Mouse (Mus musculus): ENCODE measurements around the gene Atp10a. TPM values are rescaled to one million over a fixed set of nuclear protein-coding genes. Genes with fewer than 3 reads are reported as not detected.
A peak's percentile ranks its signal among the peaks of the same experiment; 100 is the strongest.

The Atp10a gene
- polyA plus RNA-seq (2015; fragmentation: Nextera tagmentation; extraction: Ambion mirVana) = 1.1 TPM in 2 replicates

DNA sequence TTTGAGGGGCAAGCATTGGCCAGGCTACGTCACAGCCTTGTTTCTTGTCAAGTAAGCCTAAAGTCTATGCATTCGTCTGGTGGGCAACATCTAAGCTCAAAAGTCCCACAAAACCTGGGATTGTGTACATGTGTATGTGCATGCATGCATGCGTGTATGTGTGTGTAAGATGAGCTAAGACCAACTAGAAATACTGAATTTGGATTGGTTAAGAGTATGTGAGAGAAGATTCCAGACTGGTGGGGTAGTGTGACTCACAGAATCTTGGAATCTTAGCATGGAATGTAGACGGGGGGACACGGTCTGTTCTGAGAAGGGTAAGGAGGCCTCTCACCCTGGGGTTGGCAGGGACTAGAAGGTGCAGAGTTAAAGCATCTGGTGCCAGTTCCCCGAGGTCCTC, at the start of gene Atp10a:
Gene Atp10a, plus strand, starts transcription at position 301 of the 400 bp plus-strand sequence.
- Histone ChIP-seq H3K9ac (ENCODE audit: low read depth, low read length) (no peak within 1 kb of the TSS), H3K4me3 (ENCODE audit: low read length) (no peak within 1 kb of the TSS), H3K9me3 (ENCODE audit: control insufficient read depth, low read length) (no peaks in the 10 kb centered on the region), H3K4me1 (ENCODE audit: control insufficient read depth, insufficient read depth, low read depth, low read length) (no peaks in the 10 kb centered on the region), H3K27me3 (replicated peaks; ENCODE audit: control insufficient read depth, insufficient read depth, low read length) (no peaks in the 10 kb centered on the region), H3K36me3 (ENCODE audit: control insufficient read depth, insufficient read depth, low read length) (no peaks in the 10 kb centered on the region), H3K4me2 (ENCODE audit: low read length) (no peak within 1 kb of the TSS), H3K27ac (ENCODE audit: low read depth, low read length) (no peak within 1 kb of the TSS)
- ATAC-seq = no peak
- 87% methylated on average over 6 of the region's 6 CpGs for WGBS

DNA sequence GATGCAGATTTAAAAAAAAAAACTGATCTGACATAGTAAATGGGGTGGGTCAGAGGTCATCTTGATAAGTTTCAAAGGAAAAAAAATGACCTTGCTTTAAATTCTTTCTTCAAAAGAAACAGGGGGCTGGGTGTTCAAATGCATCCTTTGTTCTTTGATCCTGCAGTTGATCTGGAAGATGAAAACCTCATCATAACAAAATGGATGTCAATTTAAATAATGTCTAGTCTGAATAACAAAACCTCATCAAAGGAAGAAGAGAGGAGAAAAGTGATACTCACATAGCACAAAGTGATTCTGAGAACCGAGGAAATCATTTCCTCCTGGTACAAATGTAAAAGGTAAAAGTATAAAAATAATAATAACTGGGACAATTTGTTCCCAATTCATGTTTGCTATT, 37.9 kb upstream of the Atp10a start:
- WGBS = 69% methylated on average over 1 of the region's 1 CpGs
- Histone ChIP-seq H3K4me3 (ENCODE audit: low read length) (no peak overlapping the region), H3K4me1 (ENCODE audit: control insufficient read depth, insufficient read depth, low read depth, low read length) (no peaks in the 10 kb centered on the region), H3K9me3 (ENCODE audit: control insufficient read depth, low read length) (no peaks in the 10 kb centered on the region), H3K4me2 (ENCODE audit: low read length) (no peak overlapping the region), H3K36me3 (ENCODE audit: control insufficient read depth, insufficient read depth, low read length) (no peaks in the 10 kb centered on the region), H3K27me3 (replicated peaks; ENCODE audit: control insufficient read depth, insufficient read depth, low read length) (no peaks in the 10 kb centered on the region), H3K27ac (ENCODE audit: low read depth, low read length) (no peak overlapping the region), H3K9ac (ENCODE audit: low read depth, low read length) (no peak overlapping the region)
- no peak for ATAC-seq

DNA sequence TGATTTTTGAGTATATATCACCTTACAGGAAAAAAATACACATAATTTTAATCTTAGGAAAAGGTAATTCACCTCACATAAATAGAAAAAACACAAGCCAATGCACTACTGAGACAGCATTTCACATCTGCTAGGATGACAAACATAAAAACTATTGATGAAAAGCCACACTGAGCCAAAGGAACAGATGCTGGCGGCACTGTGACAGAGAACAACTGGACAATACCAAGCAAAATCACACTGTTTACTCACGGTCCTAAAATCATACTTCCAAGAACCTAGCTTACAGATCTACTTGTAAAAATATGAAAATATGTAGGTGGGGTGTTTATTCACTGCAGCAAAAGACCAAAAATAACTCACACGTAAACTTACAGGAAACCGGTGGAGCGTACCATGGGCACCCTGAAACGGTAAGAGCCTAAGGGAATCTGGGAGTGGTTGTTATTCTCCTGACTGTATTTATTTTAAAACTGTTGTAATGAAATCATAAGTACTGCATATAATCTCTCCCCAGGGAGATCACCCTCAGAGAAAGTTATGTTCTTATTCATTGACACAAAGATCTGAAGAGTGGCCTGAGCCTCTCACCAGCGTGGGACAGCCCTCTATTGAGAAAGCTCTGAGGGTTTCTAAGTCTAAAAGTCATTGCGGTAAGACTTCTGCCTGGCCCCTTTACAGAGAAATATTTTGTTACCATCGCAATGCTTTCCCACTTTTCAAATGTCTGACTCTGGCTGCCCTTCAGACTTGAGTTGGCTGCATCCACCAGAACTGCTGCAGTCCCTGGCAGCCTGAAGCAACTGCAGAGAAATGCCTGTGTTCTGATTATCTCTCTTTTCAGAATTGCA, 29.4 kb upstream of the Atp10a start:
- no peak overlapping the region for H3K4me3 ChIP-seq (ENCODE audit: low read length)
- H3K27me3 ChIP-seq (replicated peaks; ENCODE audit: control insufficient read depth, insufficient read depth, low read length) = no peaks in the 10 kb centered on the region
- no peaks in the 10 kb centered on the region for H3K9me3 ChIP-seq (ENCODE audit: control insufficient read depth, low read length)
- H3K4me2 ChIP-seq (ENCODE audit: low read length) = no peak overlapping the region
- WGBS = 73% methylated on average over 9 of the region's 9 CpGs
- peak; percentile 24; the same call in 1 of the 2 replicates for ATAC-seq
- H3K27ac ChIP-seq (ENCODE audit: low read depth, low read length) = no peak overlapping the region
- no peaks in the 10 kb centered on the region for H3K4me1 ChIP-seq (ENCODE audit: control insufficient read depth, insufficient read depth, low read depth, low read length)
- H3K9ac ChIP-seq (ENCODE audit: low read depth, low read length) = no peak overlapping the region
- no peaks in the 10 kb centered on the region for H3K36me3 ChIP-seq (ENCODE audit: control insufficient read depth, insufficient read depth, low read length)

- H3K9ac ChIP-seq (ENCODE audit: low read depth, low read length) = no peak overlapping the region
- no peak for ATAC-seq
- H3K9me3 ChIP-seq (ENCODE audit: control insufficient read depth, low read length) = no peaks in the 10 kb centered on the region
- no peaks in the 10 kb centered on the region for H3K36me3 ChIP-seq (ENCODE audit: control insufficient read depth, insufficient read depth, low read length)
- WGBS = 64% methylated on average over 1 of the region's 1 CpGs
- no peak overlapping the region for H3K4me2 ChIP-seq (ENCODE audit: low read length)
- no peak overlapping the region for H3K27ac ChIP-seq (ENCODE audit: low read depth, low read length)
- H3K4me3 ChIP-seq (ENCODE audit: low read length) = no peak overlapping the region
- no peaks in the 10 kb centered on the region for H3K27me3 ChIP-seq (replicated peaks; ENCODE audit: control insufficient read depth, insufficient read depth, low read length)
- no peaks in the 10 kb centered on the region for H3K4me1 ChIP-seq (ENCODE audit: control insufficient read depth, insufficient read depth, low read depth, low read length)
These were observed 28.6 kb upstream of the Atp10a start for GRCm38 (mm10) chr7:58627381-58627780.

DNA sequence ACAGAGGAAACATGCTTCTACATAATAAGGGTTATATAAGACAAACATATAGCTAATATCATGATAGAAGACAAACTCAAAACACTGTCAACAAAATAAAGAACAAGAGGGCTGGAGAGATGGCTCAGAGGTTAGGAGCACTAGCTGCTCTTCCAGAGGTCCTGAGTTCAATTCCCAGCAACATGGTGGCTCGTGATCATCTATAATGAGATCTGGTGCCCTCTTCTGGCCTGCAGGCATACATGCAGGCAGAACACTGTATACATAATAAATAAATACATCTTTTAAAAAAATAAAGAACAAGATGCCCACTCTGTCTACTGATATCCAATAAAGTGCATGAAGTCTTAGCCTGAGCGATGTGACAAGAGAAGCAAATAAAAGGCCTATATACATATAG, 26.7 kb upstream of the Atp10a start:
- Histone ChIP-seq H3K4me2 (ENCODE audit: low read length) (no peak overlapping the region), H3K36me3 (ENCODE audit: control insufficient read depth, insufficient read depth, low read length) (no peaks in the 10 kb centered on the region), H3K27me3 (replicated peaks; ENCODE audit: control insufficient read depth, insufficient read depth, low read length) (no peaks in the 10 kb centered on the region), H3K9me3 (ENCODE audit: control insufficient read depth, low read length) (no peaks in the 10 kb centered on the region), H3K4me1 (ENCODE audit: control insufficient read depth, insufficient read depth, low read depth, low read length) (no peaks in the 10 kb centered on the region), H3K9ac (ENCODE audit: low read depth, low read length) (no peak overlapping the region), H3K27ac (ENCODE audit: low read depth, low read length) (no peak overlapping the region), H3K4me3 (ENCODE audit: low read length) (no peak overlapping the region)
- 96% methylated on average over 2 of the region's 2 CpGs for WGBS
- ATAC-seq = no peak

GRCm38 (mm10) chr7:58633683-58634082, 22.3 kb upstream of the Atp10a start:
- no peaks in the 10 kb centered on the region for H3K36me3 ChIP-seq (ENCODE audit: control insufficient read depth, insufficient read depth, low read length)
- no peaks in the 10 kb centered on the region for H3K27me3 ChIP-seq (replicated peaks; ENCODE audit: control insufficient read depth, insufficient read depth, low read length)
- no peak for ATAC-seq
- no peaks in the 10 kb centered on the region for H3K4me1 ChIP-seq (ENCODE audit: control insufficient read depth, insufficient read depth, low read depth, low read length)
- 94% methylated on average over 1 of the region's 1 CpGs for WGBS
- no peak overlapping the region for H3K27ac ChIP-seq (ENCODE audit: low read depth, low read length)
- no peak overlapping the region for H3K9ac ChIP-seq (ENCODE audit: low read depth, low read length)
- H3K4me3 ChIP-seq (ENCODE audit: low read length) = no peak overlapping the region
- H3K9me3 ChIP-seq (ENCODE audit: control insufficient read depth, low read length) = no peaks in the 10 kb centered on the region
- H3K4me2 ChIP-seq (ENCODE audit: low read length) = no peak overlapping the region

DNA sequence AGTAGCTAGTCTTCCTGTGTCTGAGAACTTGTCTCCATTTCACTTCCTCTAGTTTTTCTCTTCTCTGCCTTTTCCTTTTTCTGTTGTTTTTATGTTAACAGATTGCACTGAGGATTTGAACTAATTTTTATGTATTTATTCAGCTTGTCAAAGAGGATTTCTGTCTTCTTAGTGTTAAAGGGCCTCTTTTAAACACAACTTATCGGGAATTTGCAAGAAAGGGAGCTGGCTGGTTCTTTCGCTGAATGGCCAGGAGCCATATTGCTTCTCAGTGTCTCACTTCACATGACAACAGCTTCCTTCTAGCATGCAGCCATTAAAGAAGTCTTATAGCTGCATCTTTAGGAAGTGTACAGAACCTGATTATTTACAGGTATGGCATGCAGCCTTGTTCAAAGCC, 16.3 kb upstream of the Atp10a start:
- Histone ChIP-seq H3K36me3 (ENCODE audit: control insufficient read depth, insufficient read depth, low read length) (no peaks in the 10 kb centered on the region), H3K27me3 (replicated peaks; ENCODE audit: control insufficient read depth, insufficient read depth, low read length) (no peaks in the 10 kb centered on the region), H3K4me3 (ENCODE audit: low read length) (no peak overlapping the region), H3K4me1 (ENCODE audit: control insufficient read depth, insufficient read depth, low read depth, low read length) (no peaks in the 10 kb centered on the region), H3K9me3 (ENCODE audit: control insufficient read depth, low read length) (no peaks in the 10 kb centered on the region), H3K27ac (ENCODE audit: low read depth, low read length) (no peak overlapping the region), H3K9ac (ENCODE audit: low read depth, low read length) (no peak overlapping the region), H3K4me2 (ENCODE audit: low read length) (no peak overlapping the region)
- ATAC-seq = no peak
- 79% methylated on average over 2 of the region's 2 CpGs for WGBS

GRCm38 (mm10) chr7:58640456-58640855, 15.5 kb upstream of the Atp10a start:
- 82% methylated on average over 4 of the region's 4 CpGs for WGBS
- H3K4me2 ChIP-seq (ENCODE audit: low read length) = no peak overlapping the region
- no peak overlapping the region for H3K9ac ChIP-seq (ENCODE audit: low read depth, low read length)
- no peaks in the 10 kb centered on the region for H3K4me1 ChIP-seq (ENCODE audit: control insufficient read depth, insufficient read depth, low read depth, low read length)
- H3K27me3 ChIP-seq (replicated peaks; ENCODE audit: control insufficient read depth, insufficient read depth, low read length) = no peaks in the 10 kb centered on the region
- H3K36me3 ChIP-seq (ENCODE audit: control insufficient read depth, insufficient read depth, low read length) = no peaks in the 10 kb centered on the region
- no peak for ATAC-seq
- H3K4me3 ChIP-seq (ENCODE audit: low read length) = no peak overlapping the region
- no peaks in the 10 kb centered on the region for H3K9me3 ChIP-seq (ENCODE audit: control insufficient read depth, low read length)
- H3K27ac ChIP-seq (ENCODE audit: low read depth, low read length) = no peak overlapping the region

DNA sequence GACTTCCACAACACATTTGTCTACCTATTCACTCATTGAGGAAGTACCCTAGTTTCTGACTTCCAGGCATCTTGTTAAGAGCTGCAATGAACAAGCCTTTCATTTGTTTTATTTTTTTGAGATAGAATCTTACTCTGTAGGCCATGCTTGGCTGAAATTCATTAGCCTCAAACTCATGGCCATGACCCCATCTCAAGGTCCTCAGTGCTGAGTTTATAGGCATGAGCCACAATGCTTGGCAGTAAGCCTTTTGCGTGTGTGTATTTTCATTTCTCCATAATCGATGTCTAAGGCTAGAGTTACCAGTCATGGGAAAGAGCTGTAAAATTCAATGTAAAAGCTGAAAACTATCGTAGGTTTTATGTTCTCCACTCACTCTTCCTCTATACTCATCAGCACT, 14.1 kb upstream of the Atp10a start:
- no peak overlapping the region for H3K27ac ChIP-seq (ENCODE audit: low read depth, low read length)
- H3K36me3 ChIP-seq (ENCODE audit: control insufficient read depth, insufficient read depth, low read length) = no peaks in the 10 kb centered on the region
- H3K27me3 ChIP-seq (replicated peaks; ENCODE audit: control insufficient read depth, insufficient read depth, low read length) = no peaks in the 10 kb centered on the region
- 94% methylated on average over 3 of the region's 3 CpGs for WGBS
- no peak overlapping the region for H3K4me3 ChIP-seq (ENCODE audit: low read length)
- no peak for ATAC-seq
- H3K9ac ChIP-seq (ENCODE audit: low read depth, low read length) = no peak overlapping the region
- H3K4me1 ChIP-seq (ENCODE audit: control insufficient read depth, insufficient read depth, low read depth, low read length) = no peaks in the 10 kb centered on the region
- no peak overlapping the region for H3K4me2 ChIP-seq (ENCODE audit: low read length)
- no peaks in the 10 kb centered on the region for H3K9me3 ChIP-seq (ENCODE audit: control insufficient read depth, low read length)
